Comparison of ENCODE assay signal across 7 mouse cellular contexts in genomic region chr7:60004606-60005330, GRCm38 (mm10). TPM values are rescaled to one million over a fixed set of nuclear protein-coding genes. Genes with fewer than 3 reads are reported as not detected.
DNase-seq lines count a peak whose midpoint lies in the region; ATAC-seq lines count a peak whose summit lies in the region.

Gene Snurf (minus strand): TSS chr7:60005049.
Gene Gm38393 (minus strand): TSS chr7:60005064.

- peak within 1 kb of the TSS; percentile 45 for H3K9ac ChIP-seq in intestine, embryonic 15.5 days

- H3K4me2 ChIP-seq in intestine, embryonic 15.5 days (replicated peaks) = peak within 1 kb of the TSS; percentile 73

- H3K9me3 ChIP-seq in intestine, embryonic 15.5 days = no peaks in the 10 kb centered on the region
- peaks cover 27% of the 10 kb centered on the region for H3K9me3 ChIP-seq in midbrain, embryonic 10.5 days (replicated peaks)

- no peaks in the 10 kb centered on the region for H3K27me3 ChIP-seq in intestine, embryonic 15.5 days (replicated peaks)
- H3K27me3 ChIP-seq in midbrain, embryonic 10.5 days (ENCODE audit: low read depth, poor library complexity, severe bottlenecking) = no peaks in the 10 kb centered on the region

- H3K36me3 ChIP-seq in intestine, embryonic 15.5 days = no peaks in the 10 kb centered on the region
- no peaks in the 10 kb centered on the region for H3K36me3 ChIP-seq in midbrain, embryonic 10.5 days

- WGBS in intestine, embryonic 15.5 days = 44% methylated on average over 30 of the region's 30 CpGs
- WGBS in midbrain, embryonic 10.5 days = 48% methylated on average over 30 of the region's 30 CpGs

- DNase-seq in adrenal gland, postnatal 25 days = peak; percentile 65
- DNase-seq in embryo, embryonic 10 days (ENCODE audit: low spot score) = peak; percentile 86
- peak; percentile 35 for DNase-seq in gastrocnemius, postnatal 14 days
- DNase-seq in left cerebral cortex, postnatal 14 days (ENCODE audit: low spot score in 2 of 2) = peak; percentile 81 to 87
- DNase-seq in midbrain, embryonic 10.5 days (ENCODE audit: low spot score) = peak; percentile 76
- peak; percentile 31 for DNase-seq in skeletal muscle tissue, adult 2 months (ENCODE audit: low read depth, low spot score)

- intact Hi-C loops in gastrocnemius, postnatal 14 days (cut with DNase I; ENCODE audit: low total_unique reads) = no loop called here
- intact Hi-C loops in left cerebral cortex, postnatal 14 days (cut with DNase I) = no loop called here

- peak; percentile 56 for ATAC-seq in intestine, embryonic 15.5 days

- no peaks in the 10 kb centered on the region for H3K4me1 ChIP-seq in intestine, embryonic 15.5 days (replicated peaks)
- peaks cover 6% of the 10 kb centered on the region; the same call in 1 of the 2 replicates for H3K4me1 ChIP-seq in midbrain, embryonic 10.5 days

- peak within 1 kb of the TSS; percentile 50 for H3K4me3 ChIP-seq in intestine, embryonic 15.5 days (replicated peaks)
- H3K4me3 ChIP-seq in midbrain, embryonic 10.5 days = peak within 1 kb of the TSS; percentile 63

- H3K27ac ChIP-seq in intestine, embryonic 15.5 days = 0 out of 2 replicates have a peak within 1 kb of the TSS, but pooled peaks have one; percentile 17
- peak within 1 kb of the TSS; percentile 88 for H3K27ac ChIP-seq in midbrain, embryonic 10.5 days (replicated peaks)

RNA-seq across cellular contexts. Expression of gene Snurf, which starts in this region (rescaled TPM):
- 54.0 and 81.9 TPM in 2 replicates for total RNA-seq in adrenal gland, postnatal 25 days (2021)
- 10 to 100 TPM; 58.8 to 75.6 TPM for total RNA-seq in gastrocnemius, postnatal 14 days (2021)
- 27.2 and 33.5 TPM in 2 replicates for polyA plus RNA-seq in intestine, embryonic 15.5 days (2015; fragmentation: Nextera tagmentation; extraction: Ambion mirVana)
- 1,000 to 10,000 TPM; 2,439 to 2,731 TPM for total RNA-seq in left cerebral cortex, postnatal 14 days (2021)
- polyA plus RNA-seq in midbrain, embryonic 10.5 days (2016; fragmentation: Nextera tagmentation; extraction: Ambion mirVana) = 82.4 and 111 TPM in 2 replicates

RNA-seq across cellular contexts. Expression of gene Gm38393, which starts in this region (rescaled TPM):
- 2.7 and 3.9 TPM in 2 replicates for total RNA-seq in adrenal gland, postnatal 25 days (2021)
- total RNA-seq in gastrocnemius, postnatal 14 days (2021) = 1 to 10 TPM; 1.0 to 1.2 TPM
- 0.35 and 0.49 TPM in 2 replicates for polyA plus RNA-seq in intestine, embryonic 15.5 days (2015; fragmentation: Nextera tagmentation; extraction: Ambion mirVana)
- total RNA-seq in left cerebral cortex, postnatal 14 days (2021) = 10 to 100 TPM; 71.9 to 81.1 TPM
- polyA plus RNA-seq in midbrain, embryonic 10.5 days (2016; fragmentation: Nextera tagmentation; extraction: Ambion mirVana) = 2.1 and 2.3 TPM in 2 replicates

Comparison
In these comparisons a context has a peak if more than half of its experiments do, and no peak if none do; other contexts are left out.
1. Peak in every context shown above with its lines: DNase-seq, ATAC-seq, H3K4me3 ChIP-seq and H3K27ac ChIP-seq.
2. RNA of gene Snurf (total RNA-seq): 2,439 to 2,731 TPM in left cerebral cortex, postnatal 14 days; 54.0 to 81.9 TPM in adrenal gland, postnatal 25 days and 58.8 to 75.6 TPM in gastrocnemius, postnatal 14 days; every median in the first group is over 10 times any median in the second.
3. RNA of gene Gm38393 (total RNA-seq): 71.9 to 81.1 TPM in left cerebral cortex, postnatal 14 days; 2.7 to 3.9 TPM in adrenal gland, postnatal 25 days and 1.0 to 1.2 TPM in gastrocnemius, postnatal 14 days; every median in the first group is over 10 times any median in the second.
4. DNase-seq: peak in every context shown above with its lines; median percentile 86 in embryo, embryonic 10 days; 84 in left cerebral cortex, postnatal 14 days; 76 in midbrain, embryonic 10.5 days; 65 in adrenal gland, postnatal 25 days; 35 in gastrocnemius, postnatal 14 days; 31 in skeletal muscle tissue, adult 2 months.